Mouse (Mus musculus): ENCODE measurements around the gene Hoxd13. TPM values are rescaled to one million over a fixed set of nuclear protein-coding genes. Genes with fewer than 3 reads are reported as not detected.

The Hoxd13 gene
- polyA plus RNA-seq, 1 experiment from 2014 or later = not detected

DNA sequence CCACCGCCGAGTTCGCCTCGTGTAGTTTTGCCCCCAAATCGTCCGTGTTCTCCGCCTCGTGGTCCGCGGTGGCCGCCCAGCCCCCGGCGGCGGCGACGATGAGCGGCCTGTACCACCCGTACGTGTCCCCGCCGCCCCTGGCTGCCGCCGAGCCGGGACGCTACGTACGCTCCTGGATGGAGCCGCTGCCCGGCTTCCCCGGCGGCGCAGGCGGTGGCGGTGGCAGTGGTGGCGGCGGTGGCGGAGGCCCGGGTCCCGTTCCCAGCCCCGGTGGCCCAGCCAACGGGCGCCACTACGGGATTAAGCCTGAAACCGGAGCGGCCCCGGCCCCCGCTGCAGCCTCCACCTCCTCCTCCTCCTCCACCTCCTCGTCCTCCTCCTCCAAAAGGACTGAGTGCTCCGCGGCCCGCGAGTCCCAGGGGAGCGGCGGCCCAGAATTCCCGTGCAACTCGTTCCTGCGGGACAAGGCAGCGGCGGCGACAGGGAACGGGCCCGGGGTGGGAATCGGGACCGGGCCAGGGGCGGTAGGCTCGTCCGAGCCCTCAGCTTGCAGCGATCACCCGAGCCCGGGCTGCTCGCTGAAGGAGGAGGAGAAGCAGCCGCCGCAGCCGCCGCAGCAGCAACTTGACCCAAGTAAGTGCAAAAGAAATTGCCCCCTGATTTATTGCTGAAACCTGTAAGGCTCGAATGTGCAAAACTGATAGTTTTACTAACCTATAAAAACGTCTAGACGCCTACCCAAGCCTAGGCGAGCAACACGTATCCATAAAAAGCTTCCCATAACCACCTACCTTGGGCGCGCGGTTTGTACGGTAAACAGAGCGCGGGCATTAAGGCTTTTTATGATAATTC, 30.3 kb downstream of the Hoxd13 start:
- under 1% methylated on average over 85 of the region's 86 CpGs for WGBS
- Histone ChIP-seq H3K9me3 (ENCODE audit: control insufficient read depth, low read length) (no peaks in the 10 kb centered on the region), H3K4me1 (replicated peaks; ENCODE audit: control insufficient read depth, insufficient read depth, low read length) (peaks cover 3% of the 10 kb centered on the region; the same call in 1 of the 2 replicates), H3K27ac (ENCODE audit: low read depth, low read length) (no peak overlapping the region), H3K9ac (ENCODE audit: low read length) (no peak overlapping the region), H3K4me2 (ENCODE audit: low read depth, low read length, severe bottlenecking) (peak overlapping the region; percentile 55), H3K36me3 (ENCODE audit: control insufficient read depth, insufficient read depth, low read length) (no peaks in the 10 kb centered on the region), H3K27me3 (ENCODE audit: control insufficient read depth, insufficient read depth, low read length) (peaks cover 97% of the 10 kb centered on the region), H3K4me3 (ENCODE audit: low read depth, low read length) (peak overlapping the region; percentile 28)
- ATAC-seq (replicated peaks; ENCODE audit: low FRiP score) (0 out of 2 replicates have a peak, but pooled peaks have one; percentile 36), DNase-seq (ENCODE audit: low spot score) (peak; percentile 71)

- Histone ChIP-seq H3K4me2 (ENCODE audit: low read depth, low read length, severe bottlenecking) (no peak overlapping the region), H3K9me3 (ENCODE audit: control insufficient read depth, low read length) (no peaks in the 10 kb centered on the region), H3K4me3 (ENCODE audit: low read depth, low read length) (no peak overlapping the region), H3K9ac (ENCODE audit: low read length) (no peak overlapping the region), H3K4me1 (replicated peaks; ENCODE audit: control insufficient read depth, insufficient read depth, low read length) (peaks cover 3% of the 10 kb centered on the region; the same call in 1 of the 2 replicates), H3K36me3 (ENCODE audit: control insufficient read depth, insufficient read depth, low read length) (no peaks in the 10 kb centered on the region), H3K27ac (ENCODE audit: low read depth, low read length) (no peak overlapping the region), H3K27me3 (ENCODE audit: control insufficient read depth, insufficient read depth, low read length) (peaks cover 97% of the 10 kb centered on the region)
- no peak for ATAC-seq (replicated peaks; ENCODE audit: low FRiP score)
- DNase-seq (ENCODE audit: low spot score) = peak; percentile 60
- under 1% methylated on average over 17 of the region's 17 CpGs for WGBS
Observed at GRCm38 (mm10) chr2:74699053-74699430, 30.9 kb downstream of the Hoxd13 start.

- H3K4me2 ChIP-seq (ENCODE audit: low read depth, low read length, severe bottlenecking) = no peak overlapping the region
- no peaks in the 10 kb centered on the region for H3K9me3 ChIP-seq (ENCODE audit: control insufficient read depth, low read length)
- ATAC-seq (replicated peaks; ENCODE audit: low FRiP score) (no peak), DNase-seq (ENCODE audit: low spot score) (peak; percentile 58)
- H3K9ac ChIP-seq (ENCODE audit: low read length) = no peak overlapping the region
- H3K27ac ChIP-seq (ENCODE audit: low read depth, low read length) = no peak overlapping the region
- H3K36me3 ChIP-seq (ENCODE audit: control insufficient read depth, insufficient read depth, low read length) = no peaks in the 10 kb centered on the region
- peaks cover 97% of the 10 kb centered on the region for H3K27me3 ChIP-seq (ENCODE audit: control insufficient read depth, insufficient read depth, low read length)
- no peak overlapping the region for H3K4me3 ChIP-seq (ENCODE audit: low read depth, low read length)
- peaks cover 4% of the 10 kb centered on the region for H3K4me1 ChIP-seq (replicated peaks; ENCODE audit: control insufficient read depth, insufficient read depth, low read length)
- WGBS = 2% methylated on average over 23 of the region's 23 CpGs
Observed at GRCm38 (mm10) chr2:74699664-74700545, 31.8 kb downstream of the Hoxd13 start.

DNA sequence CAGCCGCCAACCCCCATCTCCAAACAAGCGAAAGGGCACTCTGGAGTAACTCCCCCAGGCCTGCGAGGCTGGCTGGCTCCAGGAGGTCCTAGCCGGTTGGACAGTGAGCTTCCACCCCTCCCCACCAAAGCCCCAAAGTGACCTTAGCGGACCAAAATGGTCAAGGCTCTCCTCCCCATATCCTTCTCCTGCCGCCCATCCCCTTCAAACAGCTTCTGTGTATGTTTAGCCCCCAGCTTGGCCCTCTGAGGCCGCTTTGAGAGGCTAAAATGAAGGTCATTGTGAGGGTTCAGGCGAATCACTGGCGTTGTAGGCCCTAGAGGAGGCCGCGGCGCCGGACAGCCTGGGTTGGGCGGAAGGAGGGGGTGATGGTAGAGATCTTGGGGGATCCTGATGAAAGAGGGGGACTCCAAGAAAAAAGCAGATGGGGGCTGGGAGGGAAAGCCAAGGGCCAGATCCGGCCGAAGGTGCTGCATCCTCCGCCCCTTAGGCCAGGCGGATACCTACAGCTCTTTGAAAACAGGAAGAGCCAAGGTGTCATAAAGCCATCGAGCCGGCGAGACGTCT, 32.5 kb downstream of the Hoxd13 start:
- Histone ChIP-seq H3K9ac (ENCODE audit: low read length) (no peak overlapping the region), H3K4me3 (ENCODE audit: low read depth, low read length) (no peak overlapping the region), H3K27me3 (ENCODE audit: control insufficient read depth, insufficient read depth, low read length) (peaks cover 97% of the 10 kb centered on the region), H3K27ac (ENCODE audit: low read depth, low read length) (no peak overlapping the region), H3K36me3 (ENCODE audit: control insufficient read depth, insufficient read depth, low read length) (no peaks in the 10 kb centered on the region), H3K4me1 (replicated peaks; ENCODE audit: control insufficient read depth, insufficient read depth, low read length) (peaks cover 9% of the 10 kb centered on the region), H3K9me3 (ENCODE audit: control insufficient read depth, low read length) (no peaks in the 10 kb centered on the region), H3K4me2 (ENCODE audit: low read depth, low read length, severe bottlenecking) (no peak overlapping the region)
- peak; percentile 55 for DNase-seq (ENCODE audit: low spot score)
- ATAC-seq (replicated peaks; ENCODE audit: low FRiP score) = no peak
- under 1% methylated on average over 22 of the region's 22 CpGs for WGBS

- H3K9me3 ChIP-seq (ENCODE audit: control insufficient read depth, low read length) = no peaks in the 10 kb centered on the region
Observed at GRCm38 (mm10) chr2:74701949-74702819, 34.1 kb downstream of the Hoxd13 start.

GRCm38 (mm10) chr2:74702820-74703219, 34.7 kb downstream of the Hoxd13 start:
- peak; percentile 31 for DNase-seq (ENCODE audit: low spot score)
- H3K36me3 ChIP-seq (ENCODE audit: control insufficient read depth, insufficient read depth, low read length) = no peaks in the 10 kb centered on the region
- peaks cover 9% of the 10 kb centered on the region for H3K4me1 ChIP-seq (replicated peaks; ENCODE audit: control insufficient read depth, insufficient read depth, low read length)
- no peak overlapping the region for H3K27ac ChIP-seq (ENCODE audit: low read depth, low read length)
- no peak overlapping the region for H3K4me3 ChIP-seq (ENCODE audit: low read depth, low read length)
- H3K4me2 ChIP-seq (ENCODE audit: low read depth, low read length, severe bottlenecking) = no peak overlapping the region
- no peak for ATAC-seq (replicated peaks; ENCODE audit: low FRiP score)
- H3K9me3 ChIP-seq (ENCODE audit: control insufficient read depth, low read length) = no peaks in the 10 kb centered on the region
- H3K27me3 ChIP-seq (ENCODE audit: control insufficient read depth, insufficient read depth, low read length) = peaks cover 96% of the 10 kb centered on the region
- WGBS = 15% methylated on average over 6 of the region's 6 CpGs
- no peak overlapping the region for H3K9ac ChIP-seq (ENCODE audit: low read length)

More at GRCm38 (mm10) chr2:74701949-74702819, 34.1 kb downstream of the Hoxd13 start:
- Histone ChIP-seq H3K4me3 (ENCODE audit: low read depth, low read length) (no peak overlapping the region), H3K4me1 (replicated peaks; ENCODE audit: control insufficient read depth, insufficient read depth, low read length) (peaks cover 9% of the 10 kb centered on the region), H3K27me3 (ENCODE audit: control insufficient read depth, insufficient read depth, low read length) (peaks cover 96% of the 10 kb centered on the region), H3K36me3 (ENCODE audit: control insufficient read depth, insufficient read depth, low read length) (no peaks in the 10 kb centered on the region), H3K4me2 (ENCODE audit: low read depth, low read length, severe bottlenecking) (no peak overlapping the region), H3K9ac (ENCODE audit: low read length) (no peak overlapping the region), H3K27ac (ENCODE audit: low read depth, low read length) (no peak overlapping the region)
- DNase-seq (ENCODE audit: low spot score) = peak; percentile 89
- WGBS = 12% methylated on average over 17 of the region's 17 CpGs
- no peak for ATAC-seq (replicated peaks; ENCODE audit: low FRiP score)

DNA sequence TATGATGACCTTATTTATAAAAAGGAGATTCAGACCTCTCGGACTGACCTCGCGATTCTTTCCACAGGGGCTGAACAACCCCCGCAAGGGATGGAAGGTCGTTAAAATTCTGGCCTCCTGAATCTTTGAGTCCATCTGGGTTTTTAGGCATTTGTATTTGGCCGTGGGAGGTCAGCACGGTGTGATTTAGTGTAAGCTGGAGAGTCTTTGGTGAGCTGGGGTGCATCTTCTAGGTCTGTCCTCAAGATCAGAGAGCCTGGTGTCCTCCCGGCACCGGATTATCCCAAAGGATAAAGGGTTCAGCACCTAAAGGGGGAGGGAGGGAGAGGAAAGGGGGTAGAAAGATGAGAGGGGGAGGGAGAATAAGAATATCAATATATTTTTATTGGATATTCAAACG, 35.2 kb downstream of the Hoxd13 start:
- Histone ChIP-seq H3K4me1 (replicated peaks; ENCODE audit: control insufficient read depth, insufficient read depth, low read length) (peaks cover 6% of the 10 kb centered on the region), H3K9me3 (ENCODE audit: control insufficient read depth, low read length) (no peaks in the 10 kb centered on the region), H3K9ac (ENCODE audit: low read length) (no peak overlapping the region), H3K27ac (ENCODE audit: low read depth, low read length) (no peak overlapping the region), H3K4me3 (ENCODE audit: low read depth, low read length) (no peak overlapping the region), H3K27me3 (ENCODE audit: control insufficient read depth, insufficient read depth, low read length) (peaks cover 96% of the 10 kb centered on the region), H3K4me2 (ENCODE audit: low read depth, low read length, severe bottlenecking) (no peak overlapping the region), H3K36me3 (ENCODE audit: control insufficient read depth, insufficient read depth, low read length) (no peaks in the 10 kb centered on the region)
- ATAC-seq (replicated peaks; ENCODE audit: low FRiP score) (no peak), DNase-seq (ENCODE audit: low spot score) (peak; percentile 50)
- 6% methylated on average over 10 of the region's 10 CpGs for WGBS
